In genomic region chr5:24730488-24730871, GRCm38 (mm10) we compare ENCODE assay signal across 8 mouse cellular contexts. TPM values are rescaled to one million over a fixed set of nuclear protein-coding genes. Genes with fewer than 3 reads are reported as not detected.
DNase-seq lines count a peak whose midpoint lies in the region; ATAC-seq and TF ChIP-seq lines count a peak whose summit lies in the region.

Wdr86 (minus strand) TSS chr5:24730727.

- peaks cover 6% of the 10 kb centered on the region; the same call in 1 of the 2 replicates for H3K27me3 ChIP-seq in heart, embryonic 10.5 days (ENCODE audit: insufficient read depth, poor library complexity, severe bottlenecking)
- peaks cover 48% of the 10 kb centered on the region for H3K27me3 ChIP-seq in hindbrain, embryonic 13.5 days
- peaks cover 45% of the 10 kb centered on the region for H3K27me3 ChIP-seq in midbrain, embryonic 10.5 days (ENCODE audit: low read depth, poor library complexity, severe bottlenecking)

- intact Hi-C loops in heart, postnatal 36 days (cut with DNase I): no loop called here

- H3K4me2 ChIP-seq in hindbrain, embryonic 13.5 days: peak within 1 kb of the TSS; percentile 58

- H3K4me1 ChIP-seq in heart, embryonic 10.5 days: peaks cover 62% of the 10 kb centered on the region
- peaks cover 24% of the 10 kb centered on the region for H3K4me1 ChIP-seq in hindbrain, embryonic 13.5 days (replicated peaks)
- H3K4me1 ChIP-seq in midbrain, embryonic 10.5 days: peaks cover 50% of the 10 kb centered on the region

- peak within 1 kb of the TSS; percentile 66 for H3K9ac ChIP-seq in hindbrain, embryonic 13.5 days

- H3K36me3 ChIP-seq in heart, embryonic 10.5 days: no peaks in the 10 kb centered on the region
- H3K36me3 ChIP-seq in hindbrain, embryonic 13.5 days: no peaks in the 10 kb centered on the region
- no peaks in the 10 kb centered on the region for H3K36me3 ChIP-seq in midbrain, embryonic 10.5 days

- no peak for DNase-seq in heart, embryonic 10.5 days (ENCODE audit: low spot score)
- DNase-seq in heart, postnatal 36 days: no peak
- peak; percentile 39 for DNase-seq in brain, embryonic 14.5 days (ENCODE audit: low read depth)
- peak; percentile 59 for DNase-seq in midbrain, embryonic 10.5 days (ENCODE audit: low spot score)
- DNase-seq in thymus, postnatal 14 days: no peak
- DNase-seq in frontal cortex, postnatal 36 days (ENCODE audit: low spot score in 2 of 2): no peak
- no peak for DNase-seq in adrenal gland, postnatal 14 days

- under 1% methylated on average over 23 of the region's 23 CpGs for WGBS in heart, embryonic 10.5 days
- 0% methylated on average over 23 of the region's 23 CpGs for WGBS in hindbrain, embryonic 13.5 days
- WGBS in midbrain, embryonic 10.5 days: under 1% methylated on average over 23 of the region's 23 CpGs

- no peak for TF ChIP-seq POLR2A in brain, embryonic 14.5 days (IDR thresholded peaks at IDR 0.05; ENCODE audit: borderline replicate concordance, extremely low read depth, insufficient read depth, insufficient read length, poor library complexity, severe bottlenecking)

- no peak for ATAC-seq in hindbrain, embryonic 13.5 days (ENCODE audit: low FRiP score)

- TF ChIP-seq CTCF in brain, embryonic 14.5 days (IDR thresholded peaks at IDR 0.05; ENCODE audit: borderline replicate concordance, extremely low read depth, insufficient read depth, insufficient read length): no peak

- peak within 1 kb of the TSS; percentile 78 for H3K4me3 ChIP-seq in heart, embryonic 10.5 days
- peak within 1 kb of the TSS; percentile 43 for H3K4me3 ChIP-seq in hindbrain, embryonic 13.5 days
- peak within 1 kb of the TSS; percentile 58 for H3K4me3 ChIP-seq in midbrain, embryonic 10.5 days

- H3K9me3 ChIP-seq in heart, embryonic 10.5 days: no peaks in the 10 kb centered on the region
- no peaks in the 10 kb centered on the region for H3K9me3 ChIP-seq in hindbrain, embryonic 13.5 days
- no peaks in the 10 kb centered on the region for H3K9me3 ChIP-seq in midbrain, embryonic 10.5 days (replicated peaks)

- peak within 1 kb of the TSS; percentile 91 for H3K27ac ChIP-seq in heart, embryonic 10.5 days
- no peak within 1 kb of the TSS for H3K27ac ChIP-seq in hindbrain, embryonic 13.5 days
- H3K27ac ChIP-seq in midbrain, embryonic 10.5 days (replicated peaks): peak within 1 kb of the TSS; percentile 76

RNA-seq across cellular contexts. Expression of gene Wdr86, which starts in this region (rescaled TPM):
- polyA plus RNA-seq in heart, embryonic 10.5 days (2016; fragmentation: Nextera tagmentation; extraction: Ambion mirVana): 14.0 and 29.3 TPM in 2 replicates
- total RNA-seq in heart, postnatal 36 days (2021): under 1 TPM; 0.49 to 0.53 TPM
- polyA plus RNA-seq in brain, embryonic 14.5 days (2012; rRNA removed): 10.8 and 11.9 TPM in 2 replicates
- polyA plus RNA-seq in hindbrain, embryonic 13.5 days (2015; fragmentation: Nextera tagmentation; extraction: Ambion mirVana): 7.0 and 8.0 TPM in 2 replicates
- polyA plus RNA-seq in midbrain, embryonic 10.5 days (2016; fragmentation: Nextera tagmentation; extraction: Ambion mirVana): 13.9 and 15.2 TPM in 2 replicates
- 1.9 and 2.6 TPM in 2 replicates for total RNA-seq in adrenal gland, postnatal 14 days (2021)

Comparison
In these comparisons a context has a peak if more than half of its experiments do, and no peak if none do; other contexts are left out.
1. DNase-seq: peak in brain, embryonic 14.5 days (single experiment) and midbrain, embryonic 10.5 days (single experiment); none in heart, embryonic 10.5 days (single experiment), heart, postnatal 36 days (0 of 2), thymus, postnatal 14 days (single experiment), frontal cortex, postnatal 36 days (0 of 2) and adrenal gland, postnatal 14 days (single experiment).
2. Peak in every context shown above with its lines, with median percentiles within 50 percentile points of each other: H3K4me3 ChIP-seq.